Mouse (Mus musculus): Measurements from ENCODE around the gene Dbx1. TPM values are rescaled to one million over a fixed set of nuclear protein-coding genes. Genes with fewer than 3 reads are reported as not detected.

The Dbx1 gene
- not detected for total RNA-seq (2022)

DNA sequence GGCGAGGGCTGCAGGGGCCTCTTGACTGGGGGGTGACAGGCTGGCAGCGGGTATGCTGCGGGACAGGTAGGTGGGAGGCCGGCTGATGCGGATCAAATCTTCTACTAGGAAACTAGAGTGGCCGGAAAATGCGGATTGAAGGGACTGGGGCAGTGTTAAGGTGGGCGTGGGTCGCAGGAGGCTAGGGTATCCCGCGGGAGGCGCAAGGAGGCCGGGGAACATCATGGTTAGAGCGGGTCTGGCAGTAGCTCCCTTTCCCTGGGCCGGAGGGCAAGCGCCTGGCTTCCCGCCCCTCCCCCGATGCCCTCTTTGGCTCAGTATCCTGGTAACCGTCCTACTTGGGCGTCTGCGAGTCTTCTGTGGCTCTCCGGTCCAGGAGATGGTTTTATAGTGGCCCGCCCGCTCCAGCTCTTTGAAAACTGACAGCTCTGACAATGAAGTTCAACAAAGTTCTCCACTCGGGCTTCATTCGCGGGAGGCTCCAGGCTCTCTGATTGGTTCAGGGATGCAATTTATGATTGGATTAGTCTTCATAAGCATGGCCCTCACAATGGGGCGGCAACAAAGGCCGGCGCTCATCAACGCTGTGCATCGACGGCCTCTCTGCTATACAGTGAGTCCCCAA is at the start of gene Dbx1:
Dbx1 (minus strand) TSS at position 359 of the 625 bp plus-strand sequence.
- no peak for DNase-seq

DNA sequence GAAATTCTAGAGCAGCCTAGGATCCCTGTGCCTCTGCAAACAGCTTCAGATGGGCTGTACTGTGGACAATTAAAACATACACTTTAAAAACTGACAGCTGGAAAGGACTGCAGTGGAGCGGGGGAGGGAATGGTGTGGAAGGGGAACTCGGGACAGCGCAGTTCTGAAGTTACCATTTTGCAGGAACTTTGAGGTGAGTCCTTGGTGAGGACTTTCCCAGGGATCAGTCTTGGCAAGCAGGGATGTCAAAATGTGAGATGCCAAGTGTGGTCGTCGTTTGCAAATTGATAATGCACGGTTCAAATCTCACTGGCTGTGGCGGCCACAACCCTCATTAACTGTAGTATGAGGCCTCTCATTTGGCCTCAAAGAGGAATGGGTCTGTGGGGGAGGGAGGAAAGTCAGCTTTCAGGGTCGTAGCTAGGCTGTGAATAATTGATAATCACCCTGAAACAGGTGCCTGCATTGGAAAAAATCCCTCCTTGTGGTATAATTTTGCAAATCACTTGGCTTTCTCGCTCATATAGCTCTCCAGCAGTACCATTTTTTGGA is 42.3 kb upstream of the Dbx1 start:
- DNase-seq: no peak

DNA sequence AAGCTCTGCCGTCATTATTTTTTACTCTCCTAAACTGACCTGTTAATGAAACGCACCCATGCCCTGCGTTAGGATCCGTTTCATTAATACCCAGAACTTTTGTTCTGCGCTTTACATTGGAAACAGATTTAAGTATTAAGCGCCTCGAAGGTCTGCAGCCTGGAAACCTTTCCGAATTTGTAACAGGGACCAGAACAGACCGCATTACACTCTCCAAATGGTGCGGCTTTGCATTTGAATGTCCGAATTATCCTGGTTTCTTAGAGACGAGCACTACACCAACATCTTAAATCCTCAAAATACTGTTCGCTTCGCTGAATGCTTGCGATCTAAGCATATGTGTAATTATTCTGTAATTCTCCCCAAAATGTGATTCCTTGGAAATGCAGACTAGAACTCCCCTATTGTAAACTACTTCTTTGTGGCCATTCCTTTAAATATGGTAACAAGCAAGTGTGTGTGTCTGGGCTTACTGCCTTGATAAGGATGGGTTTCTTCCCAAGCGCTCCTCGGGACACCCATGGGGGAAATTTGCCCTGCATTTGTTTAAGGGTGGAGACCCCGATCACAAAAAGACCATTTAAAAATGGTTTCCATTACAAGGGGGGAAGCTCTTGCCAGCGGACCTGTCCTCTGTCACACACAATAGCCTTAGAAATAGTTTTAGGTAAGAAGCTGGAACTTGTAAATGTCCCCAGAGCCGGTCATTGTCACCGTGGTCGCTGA is 41.6 kb upstream of the Dbx1 start:
- DNase-seq: no peak

DNA sequence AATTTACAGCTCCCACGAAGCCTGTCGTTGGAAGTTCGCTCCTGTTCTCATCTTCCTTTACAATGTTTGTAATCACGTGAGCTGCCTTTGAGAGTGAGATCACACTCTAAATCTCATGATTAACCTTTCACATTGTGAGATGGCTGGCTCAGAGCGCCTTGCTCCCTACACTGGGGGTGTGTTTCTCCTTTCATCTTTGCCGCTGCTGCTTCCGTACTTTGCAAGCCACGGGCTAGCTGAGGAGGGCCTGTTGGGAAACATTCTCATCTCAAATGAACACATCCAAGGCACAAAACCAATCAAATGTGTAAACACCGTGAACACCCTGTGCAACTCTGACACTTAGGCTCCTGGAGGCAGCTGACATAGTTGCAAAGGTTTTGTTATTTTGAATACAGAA is 40.5 kb upstream of the Dbx1 start:
- DNase-seq: no peak

DNA sequence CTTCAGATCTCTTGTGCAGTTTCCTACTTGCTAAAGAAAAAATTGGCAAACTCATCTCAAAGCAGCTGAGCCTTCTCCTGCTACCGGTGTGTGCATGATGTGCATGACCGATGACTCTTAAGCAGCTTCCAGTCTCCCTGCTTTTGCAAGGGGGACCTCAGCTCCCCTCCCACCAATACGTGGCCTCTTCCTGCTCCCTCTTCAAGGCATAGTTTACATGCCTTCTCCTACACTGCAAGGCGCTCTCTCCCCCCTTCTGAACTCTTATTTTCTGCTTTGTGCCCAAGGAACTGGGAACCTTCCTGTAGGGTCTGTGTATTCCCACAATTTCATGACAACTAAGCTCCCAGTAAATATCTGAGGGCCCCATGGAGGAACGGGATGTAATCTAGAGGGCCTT is 40.0 kb upstream of the Dbx1 start:
- no peak for DNase-seq

DNA sequence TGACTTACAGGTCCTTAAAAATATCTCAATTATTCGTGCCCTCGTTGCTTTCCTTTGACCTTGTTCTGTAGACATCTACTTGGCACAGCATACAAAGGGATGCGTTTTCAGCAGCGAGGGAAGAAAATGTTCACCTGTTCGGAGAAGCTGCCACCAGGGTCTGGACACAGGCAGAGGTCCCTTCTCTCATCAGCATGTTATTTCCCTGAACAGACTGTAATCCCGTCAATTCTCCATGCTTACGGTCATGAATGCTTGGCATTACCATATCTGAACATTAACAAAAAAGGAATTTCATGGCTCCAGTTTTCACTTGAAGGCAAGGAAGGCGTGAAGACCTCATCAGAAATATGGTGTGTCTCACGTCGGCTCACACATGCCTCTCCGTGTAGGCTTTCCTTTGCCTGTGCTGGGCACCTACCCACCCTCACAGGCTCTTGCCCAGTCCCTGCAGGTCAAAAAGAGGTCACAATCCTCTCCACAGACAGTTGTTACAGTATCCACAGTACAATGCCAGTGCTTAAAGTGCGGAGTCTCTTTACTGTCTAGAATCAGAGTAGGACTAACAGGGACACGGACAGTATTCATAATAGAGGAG is 31.7 kb upstream of the Dbx1 start:
- no peak for DNase-seq

DNA sequence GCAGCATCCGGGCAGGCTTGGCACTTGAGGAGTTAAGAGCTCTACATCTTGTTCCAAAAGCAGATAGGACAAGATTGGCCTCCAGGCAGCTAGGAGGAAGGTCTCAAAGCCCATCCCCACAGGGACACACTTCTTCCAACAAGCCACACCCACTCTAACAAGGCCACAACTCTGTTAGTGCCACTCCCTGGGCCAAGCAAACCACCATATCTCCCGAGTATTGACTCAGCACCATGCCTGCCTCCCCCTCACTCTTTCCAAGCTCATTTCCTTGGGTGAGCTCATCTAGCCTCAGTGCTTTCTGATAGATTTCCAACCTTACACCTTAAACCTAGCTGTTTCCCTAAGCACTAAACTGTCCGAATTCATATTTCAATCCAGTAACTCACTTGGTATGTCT is 26.9 kb upstream of the Dbx1 start:
- DNase-seq: no peak

DNA sequence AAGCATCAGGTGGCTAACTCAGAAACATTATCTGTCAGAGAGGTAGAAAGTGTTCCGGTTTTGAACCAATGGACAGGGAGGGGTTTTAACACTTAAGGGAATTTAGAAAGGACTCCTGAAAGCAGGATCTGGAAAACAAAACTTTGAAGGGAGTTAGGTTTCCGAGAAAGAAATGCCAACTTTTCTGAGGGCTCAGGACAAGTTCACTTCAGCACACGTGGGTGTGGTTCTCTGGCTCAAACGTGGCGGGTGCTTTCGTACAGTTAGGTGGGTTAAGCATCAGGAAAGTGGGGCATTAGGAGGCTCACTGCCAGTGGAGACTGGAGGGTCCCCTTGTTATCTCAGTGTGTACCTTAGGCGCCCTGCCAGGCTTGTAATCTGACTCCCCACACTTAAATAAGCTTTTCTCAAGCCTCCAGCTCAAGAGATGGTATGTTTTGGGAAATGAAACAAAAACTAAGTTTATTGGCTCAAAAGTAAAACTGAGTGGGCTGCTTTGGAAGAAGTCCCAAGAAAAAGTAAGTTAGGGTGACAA is 25.9 kb upstream of the Dbx1 start:
- DNase-seq: no peak

DNA sequence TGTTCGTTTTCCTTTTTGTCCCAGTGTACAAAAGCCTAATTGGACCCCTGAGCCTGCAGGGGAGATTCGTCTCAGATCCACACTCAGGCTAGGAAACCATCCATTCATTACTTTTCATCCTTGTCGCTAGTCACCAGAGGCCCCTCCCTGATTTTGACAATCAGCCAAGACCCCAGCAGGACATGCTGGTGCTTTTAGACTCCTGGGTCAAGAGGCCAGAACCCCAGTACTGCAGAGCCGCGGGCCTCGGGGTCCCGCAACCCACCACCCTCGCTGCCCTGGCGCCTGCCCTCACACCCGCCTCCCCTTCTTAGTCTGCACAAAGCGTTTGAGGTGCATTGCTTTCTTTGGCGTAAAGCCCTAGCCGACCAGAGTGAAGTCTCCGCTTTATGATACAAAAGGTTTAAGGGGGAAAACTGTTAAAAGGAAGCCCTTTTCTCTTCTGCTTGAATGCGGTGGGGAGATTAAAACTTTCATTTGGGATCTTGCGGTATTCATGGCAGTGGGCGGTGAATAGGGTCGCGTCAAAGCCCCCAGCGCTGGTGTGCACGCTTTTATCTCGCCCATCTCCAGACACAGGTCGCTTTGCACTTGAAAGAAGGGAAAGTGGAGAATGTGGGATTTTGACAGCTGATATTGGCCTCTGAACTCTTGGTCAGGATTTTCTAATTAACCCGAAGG is 25.3 kb upstream of the Dbx1 start:
- DNase-seq: no peak

DNA sequence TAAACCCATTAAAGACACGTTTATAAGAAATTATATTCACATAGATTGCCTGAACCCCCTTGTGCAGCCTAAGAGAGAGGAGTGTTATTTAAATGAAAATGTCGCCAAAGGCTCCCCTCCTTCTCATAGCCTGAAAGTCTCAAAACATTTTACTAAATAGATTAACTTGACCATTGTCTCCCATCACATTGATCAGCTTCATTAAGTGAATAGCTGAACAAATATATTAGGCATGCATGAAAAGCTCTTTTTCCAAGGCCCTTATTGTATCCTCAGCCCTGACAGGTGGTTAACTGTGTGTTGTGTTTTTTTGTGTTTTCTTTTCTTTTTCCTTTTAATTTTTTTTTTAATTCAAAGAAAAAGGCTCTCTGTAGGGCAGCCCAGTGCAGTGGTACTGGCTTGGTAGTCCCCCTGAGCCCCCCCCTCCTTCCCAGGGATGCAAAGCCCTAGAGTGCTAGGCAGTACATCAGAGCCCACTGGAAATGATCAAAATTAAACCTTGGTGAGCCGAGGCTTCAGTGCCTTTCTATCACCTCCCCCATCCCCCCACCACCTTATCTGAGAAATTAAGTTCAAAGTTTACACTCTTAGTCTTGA is 4.2 kb upstream of the Dbx1 start:
- DNase-seq: no peak

DNA sequence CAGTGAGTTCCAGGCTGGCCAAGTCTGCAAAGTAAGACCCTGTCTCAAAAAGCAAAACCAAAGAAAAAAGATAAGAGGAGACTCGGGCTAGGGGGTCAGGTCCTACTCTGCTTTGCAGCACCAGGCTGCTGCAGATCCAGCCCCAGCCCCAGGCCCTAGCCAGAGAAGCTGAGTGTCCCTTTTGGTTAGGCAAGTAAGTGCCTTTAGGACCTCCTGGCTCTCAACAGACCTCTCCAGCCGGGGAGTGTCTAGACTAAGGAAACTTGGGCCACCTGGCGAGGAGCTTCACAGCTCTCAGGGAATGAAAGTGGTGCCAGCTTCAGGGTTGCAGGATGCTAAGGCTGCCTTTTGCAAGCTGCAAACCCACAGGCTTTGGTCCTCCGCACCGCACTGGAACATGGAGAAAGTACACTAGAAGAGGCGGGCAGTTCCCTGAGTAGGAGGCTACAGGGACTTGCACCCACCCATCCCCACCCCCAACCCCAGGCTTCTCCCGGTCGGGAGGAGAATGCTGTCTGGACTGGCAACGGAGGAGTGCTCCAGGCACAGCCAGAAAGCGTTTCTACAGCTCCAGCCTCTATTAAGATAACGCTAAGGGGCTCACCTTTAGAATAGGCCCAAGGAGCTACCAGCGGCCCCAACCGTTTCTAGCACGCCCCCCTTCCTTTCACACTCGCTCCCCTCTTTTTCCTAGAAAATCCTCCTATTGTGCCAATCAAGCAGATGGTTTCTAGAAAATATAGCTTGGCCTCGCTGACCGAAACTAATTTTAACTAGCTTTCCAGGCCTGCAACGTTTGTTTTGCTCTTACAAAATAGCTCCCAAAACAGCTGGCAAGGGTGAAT is 3.4 kb upstream of the Dbx1 start:
- DNase-seq: no peak

DNA sequence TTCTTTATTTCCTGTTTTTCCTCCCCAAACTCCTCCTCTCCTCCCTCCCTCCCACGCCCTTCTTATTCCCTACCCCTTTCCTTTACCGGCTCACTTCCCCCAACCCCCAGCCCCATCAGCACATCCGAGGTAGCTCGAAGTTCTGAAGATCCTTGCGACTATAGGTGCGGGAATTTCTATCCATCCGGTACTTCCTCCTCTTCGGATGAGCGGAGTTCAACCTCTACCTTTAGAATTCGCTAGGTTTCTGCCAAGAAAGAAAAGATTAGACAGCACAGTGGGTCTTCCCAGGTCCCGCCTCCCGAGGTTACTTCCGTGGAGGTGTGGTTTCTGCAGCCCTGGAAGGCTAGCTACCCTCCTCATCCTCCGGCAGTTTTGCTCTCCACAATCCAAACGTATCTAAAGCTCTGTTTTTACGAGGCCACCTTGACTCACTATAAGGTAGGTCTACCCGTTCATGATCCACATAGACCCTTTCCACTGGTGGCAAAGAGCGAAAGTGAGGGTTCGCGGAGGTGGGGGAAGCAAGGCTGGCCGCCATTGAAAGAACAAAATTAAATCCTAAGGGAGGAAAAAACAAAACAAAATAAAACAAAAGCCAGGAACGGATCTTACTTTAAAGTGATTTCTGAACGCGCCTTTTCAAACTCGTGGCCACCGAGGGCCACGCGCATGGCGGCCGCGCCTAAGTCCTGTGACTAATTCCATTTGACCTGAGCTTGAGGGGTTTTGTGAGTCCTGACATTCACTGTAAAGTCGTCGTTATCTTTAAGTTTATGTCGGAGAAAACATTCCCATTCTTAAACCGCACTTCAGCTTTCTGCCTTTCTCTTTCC is 2.5 kb upstream of the Dbx1 start:
- DNase-seq: no peak

DNA sequence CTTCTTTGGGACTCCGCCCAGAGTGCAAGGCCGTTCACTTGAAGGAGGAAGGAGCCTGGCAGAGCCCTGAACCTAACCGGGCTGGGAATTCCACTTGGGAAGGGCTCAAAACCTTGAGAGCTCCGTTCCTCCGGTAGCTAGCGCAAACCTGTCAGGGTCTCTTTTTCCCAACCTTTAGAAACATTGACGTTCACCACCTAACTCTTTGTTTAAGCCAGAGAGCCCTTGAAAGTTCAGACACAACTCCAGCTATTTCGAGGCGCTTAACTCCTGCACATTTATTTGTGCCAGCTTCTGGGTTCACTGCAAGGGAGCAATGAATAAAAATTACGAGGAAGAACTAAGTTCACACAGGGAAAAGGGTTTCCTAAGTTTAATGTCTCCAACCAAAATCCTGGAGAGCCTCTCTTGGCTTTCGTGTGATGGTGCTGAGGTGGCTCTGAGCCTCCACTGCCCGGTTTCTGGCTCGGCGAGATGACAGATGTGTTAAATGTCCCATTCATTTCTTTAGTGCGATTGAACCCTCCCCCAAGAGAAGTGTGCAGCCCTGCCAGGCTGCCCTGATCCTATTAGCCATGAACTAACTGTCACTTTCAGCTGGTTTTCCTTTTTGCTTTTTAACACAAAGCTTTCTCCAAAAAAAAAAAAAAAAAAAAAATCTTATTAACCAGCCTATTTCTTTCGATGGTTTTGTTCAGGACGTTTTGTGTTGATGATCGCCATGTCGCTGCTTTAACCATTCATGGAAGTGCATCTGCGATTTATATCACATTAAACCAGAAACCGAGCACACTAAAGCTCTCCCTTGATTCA is 1.4 kb upstream of the Dbx1 start:
- no peak for DNase-seq

DNA sequence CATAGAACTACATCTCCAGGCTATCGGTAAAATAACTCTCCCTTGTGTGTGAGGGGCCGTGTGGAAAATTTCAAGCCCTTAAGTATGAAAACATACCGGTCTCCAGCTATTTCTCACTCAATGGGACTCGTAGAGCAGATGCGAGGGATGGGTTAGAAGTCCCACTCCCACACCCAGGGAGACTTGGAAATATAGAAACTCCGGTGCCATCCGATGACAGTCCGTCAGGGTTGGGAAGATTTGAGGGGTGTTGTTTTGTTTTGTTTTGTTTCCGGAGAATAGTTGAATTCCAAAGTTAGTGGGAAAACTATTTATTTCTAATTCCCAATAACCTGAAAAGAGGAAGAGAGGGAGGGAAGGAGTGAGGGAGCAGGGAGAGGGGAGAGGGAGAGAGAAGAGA is 632 bp upstream of the Dbx1 start:
- no peak for DNase-seq

DNA sequence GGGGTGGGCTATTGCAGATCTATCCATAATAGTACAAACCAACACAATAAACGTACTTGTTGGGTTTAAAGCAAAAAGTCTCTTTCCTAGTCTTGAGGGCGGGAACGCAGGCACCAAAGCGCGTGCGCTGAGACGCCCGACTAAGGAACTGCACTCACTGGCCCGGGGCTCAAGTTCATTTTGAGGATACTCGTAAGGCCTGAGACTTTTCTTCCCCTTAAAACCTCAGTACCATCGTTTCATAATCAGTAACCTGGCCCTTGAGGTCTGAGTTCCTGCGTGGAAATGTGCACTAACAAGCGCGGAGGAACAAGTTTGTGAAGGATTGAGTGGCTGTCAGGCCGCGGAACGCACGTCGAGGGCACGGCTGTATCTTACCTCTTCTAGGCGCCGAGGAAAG is 678 bp downstream of the Dbx1 start:
- DNase-seq: no peak

DNA sequence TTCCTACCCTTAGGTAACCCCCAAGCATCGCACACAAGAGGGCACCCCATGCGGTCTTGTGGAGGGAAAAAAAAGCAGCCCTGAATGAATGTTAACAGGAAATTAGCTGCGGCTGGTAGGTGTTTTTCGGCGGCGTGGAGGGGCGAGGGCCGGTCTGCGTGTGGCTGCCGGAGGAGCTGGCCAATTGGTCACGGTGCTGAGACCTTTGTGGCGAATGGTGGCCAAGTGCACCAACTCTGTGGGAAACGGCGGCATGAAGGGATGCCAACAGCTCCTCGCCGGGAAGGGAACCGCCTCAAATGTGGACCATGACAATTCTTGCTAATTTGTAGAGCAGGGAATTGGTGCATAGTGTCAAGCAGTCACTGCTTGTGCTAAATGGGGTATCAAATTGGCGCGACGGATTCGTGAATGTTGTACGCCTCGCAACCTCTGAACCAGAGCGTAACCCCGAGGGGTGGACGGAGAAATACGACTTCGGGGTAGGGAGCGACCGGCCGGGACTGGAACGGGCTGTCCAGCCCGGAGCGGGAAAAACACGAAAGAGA is 1.5 kb downstream of the Dbx1 start:
- DNase-seq: no peak

DNA sequence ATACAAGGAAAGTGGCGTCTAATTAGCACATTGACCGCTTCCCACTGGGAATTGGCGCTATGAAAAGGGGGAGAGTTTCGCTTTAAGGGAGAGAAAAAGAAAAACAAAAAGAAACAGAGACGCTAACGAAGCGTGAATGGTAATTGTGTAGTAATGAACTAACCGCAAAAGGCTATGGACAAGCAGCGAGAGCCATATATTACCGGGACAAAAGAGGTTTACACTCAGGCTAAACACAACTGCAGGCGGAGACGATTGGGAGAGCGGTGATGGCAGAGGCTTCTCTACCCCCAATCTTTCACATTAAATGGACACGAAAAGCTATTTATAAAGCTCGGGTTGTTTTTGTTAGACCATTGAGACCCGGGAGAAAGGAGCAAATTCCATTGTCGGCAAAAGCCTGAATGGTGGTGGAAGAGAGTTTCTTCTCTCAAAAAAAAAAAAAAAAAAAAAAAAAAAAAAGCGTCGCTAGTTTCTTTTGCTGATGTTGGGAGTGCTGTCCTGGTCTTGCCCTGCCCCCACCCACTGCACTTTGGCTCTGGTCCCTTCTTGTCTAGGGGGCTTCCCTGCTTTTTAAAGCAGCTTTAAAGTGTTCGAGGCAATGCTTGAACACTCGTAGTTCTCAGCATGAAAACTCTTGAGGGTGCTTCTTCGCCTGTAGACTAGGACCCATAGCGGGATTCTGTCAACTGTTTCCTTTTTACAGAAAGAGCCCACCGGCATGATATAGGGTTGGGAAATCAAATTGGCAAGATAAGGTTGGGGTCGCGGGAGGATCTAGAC is 2.2 kb downstream of the Dbx1 start:
- DNase-seq: no peak

DNA sequence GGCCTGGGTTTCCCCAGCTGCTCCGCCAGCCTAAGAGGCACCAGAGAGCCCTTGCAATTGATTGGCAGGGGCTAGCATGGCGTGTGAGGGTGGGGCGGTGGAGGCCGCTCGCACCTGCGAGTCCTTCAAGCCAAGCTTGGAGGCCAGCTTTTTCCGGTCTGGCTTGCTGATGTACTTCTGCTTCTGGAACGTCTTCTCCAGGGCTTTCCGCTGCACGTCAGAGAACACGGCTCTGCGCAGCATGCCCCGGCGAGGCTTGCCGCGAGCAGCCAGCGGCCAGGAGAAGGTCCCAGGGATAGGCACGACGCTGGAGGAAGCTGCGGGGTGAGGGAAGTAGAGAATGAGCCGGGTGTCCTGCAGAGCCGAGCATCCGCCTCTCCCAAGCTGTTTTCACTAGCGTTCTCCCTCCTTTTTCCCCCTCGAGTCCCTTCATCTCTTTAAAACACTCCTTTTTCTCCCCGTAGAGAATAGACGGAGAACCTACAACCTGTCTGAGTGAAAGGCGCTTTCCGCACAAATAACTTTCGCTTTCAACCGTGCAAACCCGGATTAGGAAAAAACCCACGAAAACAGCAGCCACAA is 3.2 kb downstream of the Dbx1 start:
- DNase-seq: no peak
